Mouse (Mus musculus): ENCODE measurements at regions not wholly inside any gene's neighbourhood (a gene's known extent, or its start where the extent isn't known, plus 50 kb on each side); places are given as distances from the start of the nearest gene placed in this dataset.

DNA sequence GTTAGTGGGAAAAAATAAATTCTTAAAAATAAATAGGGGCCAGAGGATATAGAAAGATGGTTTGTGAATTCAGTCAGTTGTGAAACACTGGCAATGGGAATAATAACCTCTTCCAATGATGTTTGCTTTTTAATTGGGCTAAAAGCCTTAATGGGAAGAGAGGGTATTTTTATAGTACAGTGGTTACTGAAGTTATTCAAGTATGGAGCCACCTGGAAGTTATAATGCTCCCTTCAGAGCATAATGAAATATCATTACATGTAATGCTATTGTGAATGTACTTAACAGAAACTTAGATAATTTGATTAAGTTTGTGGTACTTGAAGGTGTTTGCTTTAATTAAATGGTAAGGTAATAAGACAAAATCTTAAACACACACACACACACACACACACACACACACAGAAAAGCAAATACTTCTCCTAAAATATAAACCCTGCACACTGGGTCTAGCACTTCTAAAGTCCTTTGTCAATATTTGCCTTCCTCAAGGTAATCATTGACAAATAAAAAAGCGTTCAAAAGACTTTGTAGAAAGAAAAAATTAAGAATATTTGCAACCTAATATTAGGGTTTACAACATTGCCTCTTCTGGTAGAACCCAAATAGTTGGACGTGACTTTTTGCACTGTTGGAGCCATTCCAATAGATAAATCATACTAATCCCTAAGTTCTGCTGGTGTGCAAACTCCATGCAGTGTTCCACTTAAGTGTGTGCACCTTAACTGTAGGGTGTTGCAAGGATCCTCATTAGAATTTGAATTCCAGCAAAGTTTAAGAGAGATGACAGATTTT lies 526.7 kb upstream of the Pdzrn3 start:
- TF ChIP-seq CTCF (IDR thresholded peaks at IDR 0.05; ENCODE audit: low read depth, low read length) (no peak), POLR2A (IDR thresholded peaks at IDR 0.05; ENCODE audit: extremely low read depth, insufficient read depth, low read length) (no peak)
